Mouse (Mus musculus) liver, embryonic 12.5 days (tissue): ENCODE results near the gene St6galnac6. TPM values are rescaled to one million over a fixed set of nuclear protein-coding genes. Genes with fewer than 3 reads are reported as not detected.

ENCODE experiments used
- ATAC-seq: fragments of 200-750 bp; cut with Nextera tagmentation; 2 replicates; pipeline ENCODE4 v1.8.0; 2017; ENCODE audit warnings: moderate number of reproducible peaks, mild to moderate bottlenecking, moderate library complexity
- H3K27ac ChIP-seq: fragments of 300-500 bp; sonication (generic); 2 replicates; pipeline ENCODE4 v1.5.1; 2016; ENCODE audit warnings: mild to moderate bottlenecking
- H3K27me3 ChIP-seq: fragments of 300-500 bp; sonication (generic); replicated peaks from 2 replicates; pipeline ENCODE4 v1.6.1; 2016; ENCODE audit warnings: mild to moderate bottlenecking, moderate library complexity
- H3K36me3 ChIP-seq: fragments of 300-500 bp; sonication (generic); 2 replicates; pipeline ENCODE4 v1.6.1; 2016; ENCODE audit warnings: mild to moderate bottlenecking, moderate library complexity
- H3K4me1 ChIP-seq: fragments of 300-500 bp; sonication (generic); 2 replicates; pipeline ENCODE4 v1.6.1; 2016
- H3K4me2 ChIP-seq: fragments of 300-500 bp; sonication (generic); 2 replicates; pipeline ENCODE4 v1.6.1; 2016; ENCODE audit warnings: mild to moderate bottlenecking, moderate library complexity
- H3K4me3 ChIP-seq: fragments of 300-500 bp; sonication (generic); 2 replicates; pipeline ENCODE4 v1.5.1; 2016; ENCODE audit warnings: mild to moderate bottlenecking, moderate library complexity
- H3K9ac ChIP-seq: fragments of 300-500 bp; sonication (generic); 2 replicates; pipeline ENCODE4 v1.6.1; 2016; ENCODE audit warnings: mild to moderate bottlenecking, moderate library complexity
- H3K9me3 ChIP-seq: fragments of 300-500 bp; sonication (generic); replicated peaks from 2 replicates; pipeline ENCODE4 v1.6.1; 2016; ENCODE audit warnings: mild to moderate bottlenecking, moderate library complexity
- WGBS: fragments of 180-500 bp; shearing (Covaris S2); methylation state at CpG from one replicate; pipeline ENCODE4 v1.1.7; 2016; ENCODE audit not compliant: insufficient replicate concordance; 5-methylcytosine and 5-hydroxymethylcytosine counted together
- polyA plus RNA-seq: library from polyadenylated mRNA; unstranded; fragments of >200 nt; fragmentation: Nextera tagmentation; extraction: Ambion mirVana; gene quantifications from 2 replicates; pipeline ENCODE4 v1.2.1, GENCODE M21; 2016

The St6galnac6 gene
- polyA plus RNA-seq, 1 experiment from 2014 or later: 14.5 TPM

DNA sequence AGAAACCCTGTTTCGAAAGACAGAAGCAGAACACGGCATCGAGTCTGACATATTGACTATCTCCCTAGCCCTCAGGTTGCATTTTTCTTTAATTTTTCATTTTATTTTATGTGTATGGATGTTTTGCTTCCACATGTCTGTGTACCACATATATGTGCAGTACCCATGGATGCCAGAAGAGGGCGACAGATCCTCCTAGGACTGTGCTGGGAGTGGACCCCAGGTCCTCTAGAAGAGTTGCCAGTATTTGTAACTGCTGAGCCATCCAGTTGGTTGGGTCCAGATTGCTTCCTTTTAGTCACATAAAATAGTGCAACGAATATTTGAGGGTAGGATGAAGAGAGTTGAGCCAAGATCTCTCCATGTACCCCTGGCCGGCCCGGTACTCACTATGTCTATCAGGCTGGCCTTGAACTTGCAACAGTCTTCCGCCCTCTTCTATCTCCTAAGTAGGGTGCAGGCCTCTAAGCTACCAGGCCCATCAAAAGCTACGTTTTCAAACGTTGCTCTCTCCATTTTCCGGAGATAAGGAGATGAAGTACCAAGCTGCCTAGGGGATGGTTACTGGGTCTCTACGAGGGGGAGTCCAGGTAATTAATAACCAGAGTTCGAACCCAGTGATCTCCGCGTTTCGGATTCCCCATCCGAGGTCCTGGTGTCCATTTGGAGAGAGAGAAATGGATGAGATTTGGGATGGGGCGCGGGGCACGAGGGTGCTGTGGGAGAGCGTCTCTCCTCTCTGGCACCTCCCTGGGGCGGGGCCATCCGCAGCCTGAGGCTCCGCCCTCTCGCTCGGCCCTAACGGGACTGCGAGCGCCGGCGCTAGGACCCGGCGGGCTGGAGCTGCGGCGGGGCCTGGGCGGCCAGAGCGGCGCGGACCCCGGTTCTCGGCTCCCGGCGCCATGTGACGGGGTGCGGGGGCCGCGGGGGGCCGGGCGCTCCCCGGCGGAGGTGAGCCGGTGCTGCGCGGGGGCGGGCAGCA, 6.9 kb downstream of the St6galnac6 start:
- no peaks in the 10 kb centered on the region for H3K9me3 ChIP-seq
- H3K4me2 ChIP-seq: peak overlapping the region; percentile 98
- peak overlapping the region; percentile 73 for H3K4me3 ChIP-seq
- no peaks in the 10 kb centered on the region for H3K36me3 ChIP-seq
- peak overlapping the region; percentile 83 for H3K27ac ChIP-seq
- WGBS: 10% methylated on average over 52 of the region's 55 CpGs
- peaks cover 82% of the 10 kb centered on the region for H3K4me1 ChIP-seq
- peak overlapping the region; percentile 77 for H3K9ac ChIP-seq
- ATAC-seq: peak; percentile 76
- H3K27me3 ChIP-seq: no peaks in the 10 kb centered on the region

DNA sequence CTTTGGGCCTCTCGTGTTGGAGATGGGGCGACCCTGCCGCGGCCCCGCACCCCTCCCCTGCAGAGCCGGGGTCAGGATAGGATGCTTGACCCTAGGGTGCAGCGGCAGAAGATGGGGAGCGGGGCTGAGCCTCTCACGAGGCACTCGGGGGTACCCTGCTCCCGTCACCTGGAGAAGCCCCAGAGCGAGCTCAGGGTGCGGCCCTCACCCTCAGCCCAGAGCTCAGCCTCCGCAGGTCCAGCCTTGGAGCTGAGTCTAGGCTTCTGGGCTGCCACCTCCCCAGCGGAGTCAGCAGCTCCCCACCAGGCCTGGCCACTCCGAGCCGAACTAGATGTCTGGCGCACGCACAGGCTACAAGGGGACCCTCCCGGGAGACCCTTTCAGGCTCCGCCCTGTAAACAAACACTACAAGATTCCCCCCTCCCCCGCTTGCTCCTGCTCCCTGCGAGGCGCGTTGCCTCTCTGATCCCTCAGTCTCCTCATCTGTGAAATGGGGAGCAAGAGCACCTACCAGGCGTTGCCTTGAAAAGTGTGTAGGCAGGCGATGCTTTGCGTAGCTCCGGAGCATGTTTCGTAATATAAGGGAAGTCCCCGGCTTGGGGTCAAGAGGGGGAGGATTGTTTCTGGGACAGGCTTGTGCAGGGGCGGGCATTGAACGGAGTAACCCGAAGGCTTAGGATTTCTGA, 7.9 kb downstream of the St6galnac6 start:
- Histone ChIP-seq H3K4me1 (peaks cover 82% of the 10 kb centered on the region), H3K4me3 (peak overlapping the region; percentile 73), H3K36me3 (peaks cover 5% of the 10 kb centered on the region), H3K9ac (peak overlapping the region; percentile 77), H3K27me3 (no peaks in the 10 kb centered on the region), H3K27ac (peak overlapping the region; percentile 83), H3K4me2 (peak overlapping the region; percentile 98), H3K9me3 (no peaks in the 10 kb centered on the region)
- 1% methylated on average over 34 of the region's 34 CpGs for WGBS
- peak; percentile 19 for ATAC-seq

DNA sequence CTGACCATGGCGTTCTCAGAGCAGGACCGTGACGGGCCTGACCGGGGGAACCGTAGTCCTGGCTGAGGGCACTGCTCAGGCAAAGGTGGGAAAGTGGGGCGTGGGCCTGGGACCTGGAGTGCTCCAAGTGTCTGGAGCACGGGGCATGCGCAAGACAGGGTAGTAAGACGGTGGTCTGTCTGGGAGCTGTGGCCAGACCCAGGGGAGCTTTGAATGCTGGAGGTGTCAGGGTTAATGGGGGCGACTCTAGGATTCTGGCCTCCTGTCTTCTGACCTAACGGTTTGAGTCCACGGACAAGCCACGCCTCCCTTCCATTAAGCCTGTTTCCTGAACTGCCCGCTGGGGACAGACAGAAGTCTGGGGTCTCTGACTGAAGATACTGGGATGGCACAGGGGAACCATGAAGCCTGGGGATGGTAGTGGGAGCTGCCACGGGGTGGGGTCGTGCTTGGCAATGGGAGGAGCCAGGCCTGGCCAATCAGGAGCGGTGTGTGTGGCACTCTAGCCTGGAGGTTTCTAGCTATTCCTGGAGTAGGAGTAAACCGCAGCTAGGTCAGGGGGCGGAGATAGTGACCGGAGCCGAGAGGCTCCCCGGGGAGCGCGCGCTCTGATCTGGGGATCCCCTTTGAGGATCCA, 8.8 kb downstream of the St6galnac6 start:
- peak overlapping the region; percentile 77 for H3K9ac ChIP-seq
- WGBS: 2% methylated on average over 25 of the region's 25 CpGs
- H3K4me3 ChIP-seq: peak overlapping the region; percentile 73
- ATAC-seq: peak; percentile 78
- H3K4me1 ChIP-seq: peaks cover 80% of the 10 kb centered on the region
- H3K27ac ChIP-seq: peak overlapping the region; percentile 83
- no peaks in the 10 kb centered on the region for H3K27me3 ChIP-seq
- H3K36me3 ChIP-seq: peaks cover 13% of the 10 kb centered on the region
- H3K4me2 ChIP-seq: peak overlapping the region; percentile 98
- no peaks in the 10 kb centered on the region for H3K9me3 ChIP-seq

DNA sequence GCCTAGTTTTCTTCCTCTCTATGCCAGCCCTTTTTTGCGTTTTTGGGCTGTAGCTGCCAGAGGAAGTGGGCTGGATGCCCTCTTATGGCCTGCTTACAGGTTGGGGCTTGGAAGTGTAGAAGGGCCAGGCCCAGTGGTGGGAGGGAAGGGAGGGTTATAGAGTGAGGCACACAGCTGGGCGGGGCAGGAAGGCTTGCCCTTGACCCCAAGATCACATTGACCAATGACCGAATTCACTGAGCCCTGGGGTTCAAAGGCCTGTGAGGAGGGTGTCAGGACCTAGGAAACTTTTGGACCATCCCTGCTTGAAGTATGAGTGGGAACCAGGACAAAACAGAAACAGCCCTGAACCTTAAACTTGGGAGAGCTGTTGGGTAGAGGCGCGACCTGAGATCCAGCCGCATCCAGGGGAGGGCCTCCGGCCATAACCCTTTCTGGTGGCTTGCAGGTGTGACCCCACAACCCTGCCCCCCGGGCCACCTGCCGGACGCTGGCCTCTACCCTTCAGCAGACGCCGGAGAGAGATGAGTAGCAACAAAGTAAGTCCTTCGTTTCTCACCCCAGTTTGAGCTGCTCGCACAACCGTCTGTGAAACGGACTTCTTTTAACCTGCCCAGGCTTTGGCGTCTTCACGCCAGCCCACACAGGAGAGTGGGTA, 9.4 kb downstream of the St6galnac6 start:
- Histone ChIP-seq H3K4me3 (peak overlapping the region; percentile 73), H3K9me3 (no peaks in the 10 kb centered on the region), H3K9ac (peak overlapping the region; percentile 77), H3K36me3 (peaks cover 19% of the 10 kb centered on the region), H3K27me3 (no peaks in the 10 kb centered on the region), H3K4me1 (peaks cover 80% of the 10 kb centered on the region), H3K27ac (peak overlapping the region; percentile 83), H3K4me2 (peak overlapping the region; percentile 98)
- ATAC-seq: peak; percentile 60
- 40% methylated on average over 18 of the region's 18 CpGs for WGBS

DNA sequence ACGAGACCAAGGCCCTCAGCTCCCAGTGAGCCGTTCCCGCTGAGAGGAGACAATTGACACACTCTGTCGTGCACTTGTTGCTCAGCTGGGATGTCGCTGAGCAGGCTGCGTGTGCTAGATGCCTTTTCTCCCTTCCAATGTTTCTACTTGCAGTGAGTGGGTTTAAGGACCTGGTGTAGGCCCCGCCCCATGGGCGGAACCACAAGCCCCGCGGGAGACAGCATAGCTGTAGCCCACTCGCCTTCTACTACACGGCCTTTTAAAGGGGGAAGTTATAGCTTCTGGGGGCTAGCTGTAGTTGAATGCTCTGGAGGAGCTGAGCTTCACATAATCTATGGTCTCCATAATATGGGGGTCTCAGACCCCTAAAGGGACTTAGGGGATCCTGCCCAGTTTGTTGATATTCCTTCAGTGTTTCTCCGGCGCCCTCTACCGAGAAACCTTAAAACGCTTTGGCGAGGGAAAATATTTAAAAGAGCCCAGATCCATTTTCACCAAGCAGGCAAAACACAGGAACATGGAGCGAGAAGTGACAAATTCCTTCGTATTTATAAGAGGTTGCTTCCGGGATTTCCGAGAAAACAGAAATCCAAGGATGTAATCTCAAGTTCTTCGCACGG, 11.2 kb downstream of the St6galnac6 start:
- no peak for ATAC-seq
- WGBS: 15% methylated on average over 23 of the region's 23 CpGs
- Histone ChIP-seq H3K4me2 (peak overlapping the region; percentile 98), H3K36me3 (peaks cover 33% of the 10 kb centered on the region), H3K9ac (peak overlapping the region; percentile 63), H3K27ac (peak overlapping the region; percentile 50), H3K4me3 (peak overlapping the region; percentile 55), H3K27me3 (no peaks in the 10 kb centered on the region), H3K4me1 (peaks cover 68% of the 10 kb centered on the region), H3K9me3 (no peaks in the 10 kb centered on the region)

DNA sequence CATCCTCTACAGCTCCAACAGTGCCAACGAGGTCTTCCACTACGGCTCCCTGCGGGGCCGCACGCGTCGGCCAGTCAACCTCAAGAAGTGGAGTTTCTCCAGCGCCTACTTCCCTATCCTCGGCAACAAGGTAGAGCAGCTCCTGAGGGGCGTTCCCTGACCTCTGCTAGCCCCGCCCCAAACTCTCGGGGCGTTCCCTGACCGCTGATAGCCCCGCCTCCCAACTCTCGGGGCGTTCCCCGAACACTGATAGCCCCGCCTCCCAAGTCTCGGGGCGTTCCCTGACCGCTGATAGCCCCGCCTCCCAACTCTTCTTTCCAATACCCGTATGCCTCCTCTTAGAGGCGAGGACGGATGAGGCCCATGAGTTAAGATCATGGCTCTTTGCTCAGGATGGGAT, 12.8 kb downstream of the St6galnac6 start:
- H3K27ac ChIP-seq: 0 out of 2 replicates have a peak overlapping the region, but pooled peaks have one; percentile 50
- H3K4me3 ChIP-seq: no peak overlapping the region
- no peaks in the 10 kb centered on the region for H3K9me3 ChIP-seq
- H3K36me3 ChIP-seq: peaks cover 41% of the 10 kb centered on the region
- 66% methylated on average over 26 of the region's 26 CpGs for WGBS
- peaks cover 53% of the 10 kb centered on the region for H3K4me1 ChIP-seq
- no peak for ATAC-seq
- no peaks in the 10 kb centered on the region for H3K27me3 ChIP-seq
- H3K9ac ChIP-seq: no peak overlapping the region
- peak overlapping the region; percentile 30 for H3K4me2 ChIP-seq

DNA sequence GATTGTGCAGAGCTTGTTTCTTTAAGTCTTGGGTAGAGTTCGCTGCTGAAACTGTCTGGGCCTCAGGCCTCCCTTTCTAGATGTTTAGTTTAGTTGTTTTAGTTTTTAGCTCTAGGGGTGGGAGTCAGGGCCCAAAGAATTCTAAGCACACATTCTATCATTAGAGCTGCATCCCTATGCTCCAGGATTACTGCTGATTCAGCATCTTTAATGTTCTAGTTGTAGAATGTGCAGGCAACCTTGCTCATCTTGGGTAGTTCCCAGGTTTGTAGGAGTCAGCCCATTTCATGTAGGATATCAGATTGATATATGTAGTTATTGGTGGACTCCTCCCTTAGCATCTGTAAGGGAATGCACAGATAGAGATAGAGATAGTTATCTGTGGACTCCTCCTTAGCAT, 17.6 kb downstream of the St6galnac6 start:
- ATAC-seq: no peak
- 83% methylated on average over 1 of the region's 1 CpGs for WGBS
- no peak overlapping the region for H3K27ac ChIP-seq
- no peak overlapping the region for H3K4me3 ChIP-seq
- H3K36me3 ChIP-seq: peaks cover 68% of the 10 kb centered on the region
- no peaks in the 10 kb centered on the region for H3K27me3 ChIP-seq
- H3K9ac ChIP-seq: no peak overlapping the region
- no peak overlapping the region for H3K4me2 ChIP-seq
- peaks cover 33% of the 10 kb centered on the region for H3K4me1 ChIP-seq
- H3K9me3 ChIP-seq: 0 out of 2 replicates have a peak, but pooled peaks cover 4% of the 10 kb centered on the region

DNA sequence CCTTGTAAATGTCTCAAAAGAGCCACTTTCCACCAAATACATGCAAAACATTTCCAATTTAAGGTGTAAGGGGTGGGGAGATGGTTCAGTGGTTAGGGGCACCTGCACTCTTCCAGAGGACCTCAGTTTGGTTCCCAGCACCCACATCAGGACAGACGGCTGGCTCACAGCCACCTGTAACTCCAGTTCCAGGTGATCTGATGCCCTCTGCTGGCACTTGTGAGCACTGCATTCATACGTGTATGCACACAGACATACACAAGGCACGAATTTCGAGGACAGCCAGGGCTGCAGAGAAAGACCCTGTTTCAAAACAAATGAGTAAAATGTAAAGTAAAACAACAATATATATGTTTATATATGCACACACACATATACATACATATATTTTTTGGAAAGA, 18.1 kb downstream of the St6galnac6 start:
- Histone ChIP-seq H3K4me3 (no peak overlapping the region), H3K4me1 (peaks cover 28% of the 10 kb centered on the region), H3K9ac (no peak overlapping the region), H3K4me2 (no peak overlapping the region), H3K36me3 (peaks cover 63% of the 10 kb centered on the region), H3K27ac (no peak overlapping the region), H3K9me3 (0 out of 2 replicates have a peak, but pooled peaks cover 4% of the 10 kb centered on the region), H3K27me3 (no peaks in the 10 kb centered on the region)
- ATAC-seq: no peak
- 90% methylated on average over 4 of the region's 4 CpGs for WGBS

DNA sequence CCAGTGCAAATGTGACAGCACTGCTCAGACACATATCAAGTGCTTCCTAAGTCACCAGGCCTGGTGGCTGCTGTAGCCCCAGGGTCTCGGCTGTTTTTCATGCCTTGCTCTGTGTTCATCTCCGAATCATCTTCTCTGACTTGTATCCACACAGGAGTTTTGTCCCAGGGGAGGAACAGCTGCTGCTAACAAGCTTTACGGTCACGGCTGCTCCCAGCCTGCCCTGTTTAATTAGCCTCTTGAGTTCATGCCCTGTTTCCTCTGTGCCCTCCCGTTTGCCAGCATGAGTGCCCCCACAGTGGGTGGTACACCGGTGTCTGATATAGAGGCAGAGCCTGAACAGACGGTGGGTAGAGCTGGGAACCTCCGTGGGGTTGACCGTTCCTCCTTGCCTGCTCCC, 18.5 kb downstream of the St6galnac6 start:
- ATAC-seq: no peak
- H3K4me2 ChIP-seq: no peak overlapping the region
- no peaks in the 10 kb centered on the region for H3K27me3 ChIP-seq
- H3K9ac ChIP-seq: no peak overlapping the region
- no peak overlapping the region for H3K27ac ChIP-seq
- WGBS: 85% methylated on average over 9 of the region's 9 CpGs
- H3K4me1 ChIP-seq: peaks cover 28% of the 10 kb centered on the region
- H3K9me3 ChIP-seq: 0 out of 2 replicates have a peak, but pooled peaks cover 4% of the 10 kb centered on the region
- H3K4me3 ChIP-seq: no peak overlapping the region
- peaks cover 59% of the 10 kb centered on the region for H3K36me3 ChIP-seq

DNA sequence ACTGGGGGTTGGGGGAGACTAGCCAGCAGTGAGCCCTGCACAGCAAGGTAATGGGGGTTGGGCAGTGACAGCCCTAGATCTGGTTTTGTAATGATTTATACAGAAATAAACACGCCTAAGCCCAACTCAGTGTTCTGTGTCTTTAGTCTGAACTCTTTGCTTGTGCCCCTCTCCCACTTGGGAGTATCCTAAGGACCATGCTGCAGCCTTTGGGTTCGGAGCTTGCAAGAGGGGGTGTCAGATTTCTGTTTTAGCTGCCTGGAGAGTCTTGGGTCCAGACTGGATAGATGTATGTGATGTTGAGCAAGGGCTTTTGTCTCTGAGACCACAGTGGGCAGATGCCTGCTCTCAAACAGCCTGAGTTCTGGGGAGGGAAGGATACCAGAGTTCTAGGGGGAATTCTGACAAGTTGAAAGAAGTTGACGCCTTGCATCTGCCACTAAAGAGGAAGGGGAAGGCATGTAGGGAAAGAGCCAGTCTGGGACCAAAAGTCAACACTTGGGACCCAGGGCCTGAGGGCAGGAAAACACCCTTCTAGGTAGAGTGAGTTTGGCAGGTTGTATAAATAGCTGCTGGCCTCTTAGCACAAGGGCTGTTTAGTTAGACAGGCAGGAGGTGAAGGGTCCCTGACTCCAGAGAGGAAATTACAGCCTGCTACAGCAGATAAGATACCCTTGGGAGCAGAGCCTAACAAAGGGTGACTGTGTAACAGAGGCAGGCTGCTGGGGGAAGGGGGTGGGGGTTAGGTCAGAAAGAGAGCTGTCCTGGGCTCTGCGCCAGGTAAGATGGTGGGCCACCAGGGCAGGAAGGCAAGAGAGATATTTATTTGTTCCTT, 21.4 kb downstream of the St6galnac6 start:
- Histone ChIP-seq H3K9ac (0 out of 2 replicates have a peak overlapping the region, but pooled peaks have one; percentile 6), H3K27ac (peak overlapping the region; percentile 72)
- WGBS: 39% methylated on average over 4 of the region's 4 CpGs

More for the DNA sequence above, 21.4 kb downstream of the St6galnac6 start:
- Histone ChIP-seq H3K27me3 (no peaks in the 10 kb centered on the region), H3K4me2 (no peak overlapping the region; the same call in none of the 2 replicates), H3K4me1 (peaks cover 47% of the 10 kb centered on the region), H3K4me3 (no peak overlapping the region), H3K36me3 (peaks cover 35% of the 10 kb centered on the region), H3K9me3 (0 out of 2 replicates have a peak, but pooled peaks cover 4% of the 10 kb centered on the region)
- peak; percentile 60 for ATAC-seq
